Mouse (Mus musculus) small intestine, adult 2 months (tissue): Measurements from ENCODE around the gene Rarres1.

Experiments used
- CTCF ChIP-seq: fragments of 200-500 bp; IDR thresholded peaks from 2 replicates; pipeline ENCODE4 v1.5.1; 2012; ENCODE audit warnings: low read depth, mild to moderate bottlenecking, control low read depth, inconsistent platforms, low read length, moderate library complexity, mixed read lengths; ENCODE audit not compliant: insufficient replicate concordance, insufficient read length; ENCODE audit errors: extremely low read depth
- POLR2A ChIP-seq: fragments of 200-500 bp; IDR thresholded peaks from 2 replicates; pipeline ENCODE4 v1.6.1; 2012; ENCODE audit warnings: low read depth, mild to moderate bottlenecking, control low read depth, inconsistent platforms, low read length, moderate library complexity

DNA sequence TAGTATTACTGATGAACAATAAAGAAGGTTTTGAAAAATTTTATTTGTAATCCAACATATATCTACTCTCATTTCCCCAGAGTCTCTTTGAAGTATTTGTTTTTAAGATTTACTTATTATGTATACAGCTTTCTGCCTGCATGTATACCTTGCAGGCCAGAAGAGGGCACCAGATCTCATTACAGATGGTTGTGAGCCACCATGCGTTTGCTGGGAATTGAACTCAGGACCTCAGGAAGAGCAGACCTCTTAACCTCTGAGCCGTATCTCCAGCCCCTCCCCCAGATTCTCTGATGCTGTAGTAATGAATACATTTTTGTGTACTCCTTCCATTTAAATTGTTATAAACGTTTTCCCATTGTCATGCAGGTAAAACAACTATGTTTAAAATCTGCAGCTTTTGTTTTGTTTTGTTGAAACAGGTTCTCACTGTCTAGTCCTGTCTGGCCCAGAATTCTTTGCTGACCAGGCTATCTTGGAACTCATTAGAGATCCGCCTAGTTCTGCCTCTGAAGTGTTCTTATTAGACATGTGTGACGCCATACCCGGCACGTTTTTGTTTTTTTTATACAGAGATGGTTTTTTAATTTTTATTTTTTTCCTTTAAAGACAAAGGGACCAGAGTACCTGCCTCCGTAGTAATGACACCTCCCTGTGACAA, 85.9 kb downstream of the Rarres1 start:
- TF ChIP-seq CTCF (no peak), POLR2A (no peak)
